Mouse (Mus musculus) liver, postnatal 0 days (tissue): Measurements from ENCODE around the gene Cacnb4.

ENCODE experiments used
- CTCF ChIP-seq: sonication (generic); IDR thresholded peaks from 2 replicates; pipeline ENCODE4 v1.5.1; 2016; ENCODE audit warnings: antibody characterized with exemption, low read depth
- EP300 ChIP-seq: IDR thresholded peaks from 2 replicates; pipeline ENCODE4 v1.6.1; 2016; ENCODE audit warnings: antibody characterized with exemption, low read depth, mild to moderate bottlenecking

GRCm38 (mm10) chr2:52700352-52700751 lies 23.7 kb upstream of the Cacnb4 start:
- TF ChIP-seq CTCF (no peak), EP300 (no peak)
